Mouse (Mus musculus) cerebellum, adult 2 months (tissue): ENCODE measurements around the gene Sgk2.

Experiments used
- CTCF ChIP-seq: fragments of 200-500 bp; IDR thresholded peaks from 2 replicates; pipeline ENCODE4 v1.5.1; 2011; ENCODE audit warnings: low read depth, mild to moderate bottlenecking, control low read depth, low read length, moderate library complexity, borderline replicate concordance; ENCODE audit not compliant: insufficient read depth
- POLR2A ChIP-seq: fragments of 200-500 bp; IDR thresholded peaks from 2 replicates; pipeline ENCODE4 v1.6.1; 2011; ENCODE audit warnings: low read length, control low read depth, borderline replicate concordance; ENCODE audit not compliant: insufficient read depth

DNA sequence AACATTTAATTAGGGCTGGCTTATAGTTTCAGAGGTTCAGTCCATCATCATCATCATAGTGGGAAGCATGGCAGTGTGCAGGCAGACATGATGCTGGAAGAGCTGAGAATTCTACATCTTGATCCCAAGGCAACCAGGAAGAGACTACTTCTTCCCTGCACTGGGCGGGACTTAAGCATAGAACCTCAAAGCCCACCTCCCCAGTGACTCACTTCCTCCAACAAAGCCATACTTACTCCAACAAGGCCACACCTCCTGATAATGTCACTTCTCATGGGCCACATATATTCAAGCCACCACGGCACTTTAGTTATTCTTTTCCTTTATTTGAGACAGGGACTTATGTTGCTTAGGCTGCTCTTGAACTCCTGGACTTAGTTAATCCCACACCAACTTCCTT, 62.0 kb downstream of the Sgk2 start:
- TF ChIP-seq CTCF (no peak), POLR2A (no peak)
